Mouse (Mus musculus): Measurements from ENCODE around the gene Fcna. TPM values are rescaled to one million over a fixed set of nuclear protein-coding genes. Genes with fewer than 3 reads are reported as not detected.

Gene Fcna
- total RNA-seq, 1 experiment from 2014 or later: not detected

- no peak for ATAC-seq (ENCODE audit: extremely low read depth, insufficient number of reproducible peaks, low FRiP score, poor library complexity, severe bottlenecking)
Measured at GRCm38 (mm10) chr2:25580621-25581101, 47.2 kb downstream of the Fcna start.

GRCm38 (mm10) chr2:25579737-25580460 lies 47.9 kb downstream of the Fcna start:
- peak; percentile 43; the same call in 1 of the 2 replicates for ATAC-seq (ENCODE audit: extremely low read depth, insufficient number of reproducible peaks, low FRiP score, poor library complexity, severe bottlenecking)

- no peak for ATAC-seq (ENCODE audit: extremely low read depth, insufficient number of reproducible peaks, low FRiP score, poor library complexity, severe bottlenecking)
Measured at GRCm38 (mm10) chr2:25578796-25579736, 48.8 kb downstream of the Fcna start.

GRCm38 (mm10) chr2:25577951-25578795 lies 49.7 kb downstream of the Fcna start:
- ATAC-seq (ENCODE audit: extremely low read depth, insufficient number of reproducible peaks, low FRiP score, poor library complexity, severe bottlenecking): no peak

GRCm38 (mm10) chr2:25576965-25577891 lies 50.6 kb downstream of the Fcna start:
- no peak for ATAC-seq (ENCODE audit: extremely low read depth, insufficient number of reproducible peaks, low FRiP score, poor library complexity, severe bottlenecking)

- ATAC-seq (ENCODE audit: extremely low read depth, insufficient number of reproducible peaks, low FRiP score, poor library complexity, severe bottlenecking): no peak
Measured at GRCm38 (mm10) chr2:25576028-25576850, 51.6 kb downstream of the Fcna start.

GRCm38 (mm10) chr2:25575432-25576027 lies 52.3 kb downstream of the Fcna start:
- no peak for ATAC-seq (ENCODE audit: extremely low read depth, insufficient number of reproducible peaks, low FRiP score, poor library complexity, severe bottlenecking)

Other genes starting within 250 kb of the Fcna start
- not detected in 2 replicates for gene Entpd2, start 232.2 kb downstream of the Fcna start, total RNA-seq (2017)
- gene Npdc1, start 228.7 kb downstream of the Fcna start, total RNA-seq (2017): not detected in 2 replicates
- gene Fut7, start 204.8 kb downstream of the Fcna start, total RNA-seq (2017): 4.0 and 4.5 TPM in 2 replicates
- gene Abca2, start 199.3 kb downstream of the Fcna start, total RNA-seq (2017): 15.7 and 21.4 TPM in 2 replicates
- not detected in 2 replicates for gene Clic3, start 171.2 kb downstream of the Fcna start, total RNA-seq (2017)
- gene Paxx, start 166.9 kb downstream of the Fcna start, total RNA-seq (2017): 38.3 and 54.9 TPM in 2 replicates
- gene Ptgds, start 158.0 kb downstream of the Fcna start, total RNA-seq (2017): not detected in 2 replicates
- gene Lcn12, start 134.1 kb downstream of the Fcna start, total RNA-seq (2017): not detected in 2 replicates
- 37.1 and 43.1 TPM in 2 replicates for gene Fbxw5, start 127.3 kb downstream of the Fcna start, total RNA-seq (2017)
- 0.98 TPM in 1 of 2 replicates, not detected in the other for gene C8g, start 126.3 kb downstream of the Fcna start, total RNA-seq (2017)
- 28.1 and 30.4 TPM in 2 replicates for gene Traf2, start 81.1 kb downstream of the Fcna start, total RNA-seq (2017)
- gene Edf1, start 70.2 kb downstream of the Fcna start, total RNA-seq (2017): 66.3 and 85.4 TPM in 2 replicates
- gene Mamdc4, start 53.2 kb downstream of the Fcna start, total RNA-seq (2017): 4.5 and 5.4 TPM in 2 replicates
- 0.61 and 1.5 TPM in 2 replicates for gene Phpt1, start 52.8 kb downstream of the Fcna start, total RNA-seq (2017)
- 0.25 TPM in 1 of 2 replicates, not detected in the other for gene Ajm1, start 46.3 kb downstream of the Fcna start, total RNA-seq (2017)
- gene Rabl6, start 19.5 kb downstream of the Fcna start, total RNA-seq (2017): 44.4 and 65.6 TPM in 2 replicates
- not detected in 2 replicates for gene Ccdc183, start 10.4 kb downstream of the Fcna start, total RNA-seq (2017)
- gene Tmem141, start 6.0 kb downstream of the Fcna start, total RNA-seq (2017): 1.2 and 2.0 TPM in 2 replicates
- gene Lcn8, start 25.1 kb upstream of the Fcna start, total RNA-seq (2017): not detected in 2 replicates
- not detected in 2 replicates for gene Lcn5, start 29.9 kb upstream of the Fcna start, total RNA-seq (2017)
- not detected in 2 replicates for gene Lcn6, start 48.8 kb upstream of the Fcna start, total RNA-seq (2017)
- gene Lcn10, start 54.7 kb upstream of the Fcna start, total RNA-seq (2017): not detected in 2 replicates
- not detected in 2 replicates for gene Obp2a, start 72.0 kb upstream of the Fcna start, total RNA-seq (2017)
- gene Bmyc, start 78.7 kb upstream of the Fcna start, total RNA-seq (2017): 10.3 and 14.4 TPM in 2 replicates
- gene Obp2b, start 109.0 kb upstream of the Fcna start, total RNA-seq (2017): not detected in 2 replicates
- gene Lcn3, start 137.5 kb upstream of the Fcna start, total RNA-seq (2017): not detected in 2 replicates
- gene Lcn11, start 149.0 kb upstream of the Fcna start, total RNA-seq (2017): not detected in 2 replicates
- gene Gm13539, start 154.2 kb upstream of the Fcna start, total RNA-seq (2017): not detected in 2 replicates
- not detected in 2 replicates for gene Glt6d1, start 187.8 kb upstream of the Fcna start, total RNA-seq (2017)
- gene Lcn9, start 195.1 kb upstream of the Fcna start, total RNA-seq (2017): not detected in 2 replicates
- gene Sohlh1, start 219.2 kb upstream of the Fcna start, total RNA-seq (2017): not detected in 2 replicates
- not detected in 2 replicates for gene Kcnt1, start 235.7 kb upstream of the Fcna start, total RNA-seq (2017)